Mouse (Mus musculus): Measurements from ENCODE around the gene Gm2a. TPM values are rescaled to one million over a fixed set of nuclear protein-coding genes. Genes with fewer than 3 reads are reported as not detected.
A peak's percentile ranks its signal among the peaks of the same experiment; 100 is the strongest.

Gm2a gene
- polyA plus RNA-seq, 1 experiment from 2014 or later: 32.6 TPM

GRCm38 (mm10) chr11:55147423-55147822 lies 49.5 kb downstream of the Gm2a start:
- Histone ChIP-seq H3K4me3 (ENCODE audit: low read depth, low read length) (no peak overlapping the region), H3K27ac (ENCODE audit: low read length) (no peak overlapping the region), H3K9ac (ENCODE audit: low read depth, low read length) (no peak overlapping the region), H3K27me3 (ENCODE audit: control insufficient read depth, insufficient read depth, low read depth, low read length) (no peaks in the 10 kb centered on the region), H3K4me1 (ENCODE audit: control insufficient read depth, low read depth, low read length) (no peaks in the 10 kb centered on the region), H3K36me3 (ENCODE audit: control insufficient read depth, insufficient read depth) (no peaks in the 10 kb centered on the region), H3K4me2 (ENCODE audit: low read depth, low read length) (no peak overlapping the region), H3K9me3 (replicated peaks; ENCODE audit: control insufficient read depth, low read length) (no peaks in the 10 kb centered on the region)
- WGBS (ENCODE audit: insufficient replicate concordance): 31% methylated on average over 6 of the region's 6 CpGs
- no peak for ATAC-seq (ENCODE audit: low read depth)

- H3K27me3 ChIP-seq (ENCODE audit: control insufficient read depth, insufficient read depth, low read depth, low read length): no peaks in the 10 kb centered on the region
- H3K4me3 ChIP-seq (ENCODE audit: low read depth, low read length): no peak overlapping the region
- H3K4me2 ChIP-seq (ENCODE audit: low read depth, low read length): no peak overlapping the region
- H3K27ac ChIP-seq (ENCODE audit: low read length): no peak overlapping the region
- 29% methylated on average over 4 of the region's 4 CpGs for WGBS (ENCODE audit: insufficient replicate concordance)
- H3K9me3 ChIP-seq (replicated peaks; ENCODE audit: control insufficient read depth, low read length): no peaks in the 10 kb centered on the region
- ATAC-seq (ENCODE audit: low read depth): no peak
- H3K4me1 ChIP-seq (ENCODE audit: control insufficient read depth, low read depth, low read length): no peaks in the 10 kb centered on the region
- no peaks in the 10 kb centered on the region for H3K36me3 ChIP-seq (ENCODE audit: control insufficient read depth, insufficient read depth)
- H3K9ac ChIP-seq (ENCODE audit: low read depth, low read length): no peak overlapping the region
These were observed 50.5 kb downstream of the Gm2a start for GRCm38 (mm10) chr11:55148461-55148860.

GRCm38 (mm10) chr11:55151608-55152007 lies 53.7 kb downstream of the Gm2a start, which contains the start of gene Slc36a3:
Slc36a3 (minus strand) TSS chr11:55151708.
- no peak within 1 kb of the TSS for H3K9ac ChIP-seq (ENCODE audit: low read depth, low read length)
- H3K4me2 ChIP-seq (ENCODE audit: low read depth, low read length): no peak within 1 kb of the TSS
- no peak within 1 kb of the TSS for H3K27ac ChIP-seq (ENCODE audit: low read length)
- no peaks in the 10 kb centered on the region for H3K9me3 ChIP-seq (replicated peaks; ENCODE audit: control insufficient read depth, low read length)
- H3K4me1 ChIP-seq (ENCODE audit: control insufficient read depth, low read depth, low read length): no peaks in the 10 kb centered on the region
- H3K36me3 ChIP-seq (ENCODE audit: control insufficient read depth, insufficient read depth): no peaks in the 10 kb centered on the region
- H3K4me3 ChIP-seq (ENCODE audit: low read depth, low read length): no peak within 1 kb of the TSS
- no peak for ATAC-seq (ENCODE audit: low read depth)
- H3K27me3 ChIP-seq (ENCODE audit: control insufficient read depth, insufficient read depth, low read depth, low read length): no peaks in the 10 kb centered on the region
- 54% methylated on average over 3 of the region's 3 CpGs for WGBS (ENCODE audit: insufficient replicate concordance)

- ATAC-seq (ENCODE audit: low read depth): no peak
- Histone ChIP-seq H3K27ac (ENCODE audit: low read length) (peak overlapping the region; percentile 48; the same call in 1 of the 2 replicates), H3K4me2 (ENCODE audit: low read depth, low read length) (no peak overlapping the region), H3K9ac (ENCODE audit: low read depth, low read length) (no peak overlapping the region), H3K27me3 (ENCODE audit: control insufficient read depth, insufficient read depth, low read depth, low read length) (no peaks in the 10 kb centered on the region), H3K36me3 (ENCODE audit: control insufficient read depth, insufficient read depth) (no peaks in the 10 kb centered on the region), H3K4me3 (ENCODE audit: low read depth, low read length) (no peak overlapping the region), H3K9me3 (replicated peaks; ENCODE audit: control insufficient read depth, low read length) (no peaks in the 10 kb centered on the region), H3K4me1 (ENCODE audit: control insufficient read depth, low read depth, low read length) (no peaks in the 10 kb centered on the region)
- 10% methylated on average over 3 of the region's 3 CpGs for whole genome bisulfite sequencing (ENCODE audit: insufficient replicate concordance)
These were observed 56.6 kb downstream of the Gm2a start for GRCm38 (mm10) chr11:55154398-55155069.

GRCm38 (mm10) chr11:55155070-55155421 lies 57.1 kb downstream of the Gm2a start:
- Histone ChIP-seq H3K9ac (ENCODE audit: low read depth, low read length) (no peak overlapping the region), H3K36me3 (ENCODE audit: control insufficient read depth, insufficient read depth) (no peaks in the 10 kb centered on the region), H3K4me3 (ENCODE audit: low read depth, low read length) (no peak overlapping the region), H3K9me3 (replicated peaks; ENCODE audit: control insufficient read depth, low read length) (no peaks in the 10 kb centered on the region), H3K4me2 (ENCODE audit: low read depth, low read length) (no peak overlapping the region), H3K27ac (ENCODE audit: low read length) (no peak overlapping the region), H3K27me3 (ENCODE audit: control insufficient read depth, insufficient read depth, low read depth, low read length) (no peaks in the 10 kb centered on the region), H3K4me1 (ENCODE audit: control insufficient read depth, low read depth, low read length) (no peaks in the 10 kb centered on the region)
- peak; percentile 37; the same call in 1 of the 2 replicates for ATAC-seq (ENCODE audit: low read depth)
- 20% methylated on average over 6 of the region's 6 CpGs for WGBS (ENCODE audit: insufficient replicate concordance)

- Histone ChIP-seq H3K9me3 (replicated peaks; ENCODE audit: control insufficient read depth, low read length) (no peaks in the 10 kb centered on the region), H3K36me3 (ENCODE audit: control insufficient read depth, insufficient read depth) (no peaks in the 10 kb centered on the region), H3K4me2 (ENCODE audit: low read depth, low read length) (no peak overlapping the region), H3K27ac (ENCODE audit: low read length) (no peak overlapping the region), H3K9ac (ENCODE audit: low read depth, low read length) (no peak overlapping the region), H3K4me1 (ENCODE audit: control insufficient read depth, low read depth, low read length) (no peaks in the 10 kb centered on the region), H3K27me3 (ENCODE audit: control insufficient read depth, insufficient read depth, low read depth, low read length) (no peaks in the 10 kb centered on the region), H3K4me3 (ENCODE audit: low read depth, low read length) (no peak overlapping the region)
- WGBS (ENCODE audit: insufficient replicate concordance): 45% methylated on average over 13 of the region's 13 CpGs
- no peak for ATAC-seq (ENCODE audit: low read depth)
These were observed 61.0 kb downstream of the Gm2a start for GRCm38 (mm10) chr11:55158785-55159359.

Other genes starting within 250 kb of the Gm2a start
- 3.2 and 3.8 TPM in 2 replicates for gene Lyrm7, start 237.2 kb upstream of the Gm2a start, polyA plus RNA-seq (2015; fragmentation: Nextera tagmentation; extraction: Ambion mirVana)
- gene Hint1, start 231.7 kb upstream of the Gm2a start, polyA plus RNA-seq (2015; fragmentation: Nextera tagmentation; extraction: Ambion mirVana): 358 and 381 TPM in 2 replicates
- gene Gpx3, start 195.7 kb upstream of the Gm2a start, polyA plus RNA-seq (2015; fragmentation: Nextera tagmentation; extraction: Ambion mirVana): 39.1 and 45.2 TPM in 2 replicates
- 5.2 and 6.5 TPM in 2 replicates for gene Tnip1, start 135.2 kb upstream of the Gm2a start, polyA plus RNA-seq (2015; fragmentation: Nextera tagmentation; extraction: Ambion mirVana)
- gene Anxa6, start 64.7 kb upstream of the Gm2a start, polyA plus RNA-seq (2015; fragmentation: Nextera tagmentation; extraction: Ambion mirVana): 56.9 and 66.1 TPM in 2 replicates
- 1.3 TPM in 2 replicates for gene Ccdc69, start 20.0 kb upstream of the Gm2a start, polyA plus RNA-seq (2015; fragmentation: Nextera tagmentation; extraction: Ambion mirVana)
- gene Slc36a3, start 53.6 kb downstream of the Gm2a start, polyA plus RNA-seq (2015; fragmentation: Nextera tagmentation; extraction: Ambion mirVana): not detected in 2 replicates
- gene Slc36a2, start 87.0 kb downstream of the Gm2a start, polyA plus RNA-seq (2015; fragmentation: Nextera tagmentation; extraction: Ambion mirVana): 39.3 and 51.1 TPM in 2 replicates
- 2.3 and 2.5 TPM in 2 replicates for gene Slc36a1, start 106.2 kb downstream of the Gm2a start, polyA plus RNA-seq (2015; fragmentation: Nextera tagmentation; extraction: Ambion mirVana)
- not detected in 2 replicates for gene Fat2, start 238.4 kb downstream of the Gm2a start, polyA plus RNA-seq (2015; fragmentation: Nextera tagmentation; extraction: Ambion mirVana)